Mouse (Mus musculus) heart, postnatal 4 days (tissue): Measurements from ENCODE around the gene Hpcal4. TPM values are rescaled to one million over a fixed set of nuclear protein-coding genes. Genes with fewer than 3 reads are reported as not detected.
"Not testable (repeated sequence)": the region's sequence is repeated elsewhere in the genome, so short reads cannot be mapped to it uniquely, and the experiment has no call there.

Experiments
- DNase-seq: peaks from one replicate; pipeline ENCODE4 v3.0.0; 2021
- total RNA-seq, 2 experiments: library from RNA; stranded (reverse); gene quantifications; 2 replicates each; pipeline ENCODE4 v1.2.3; 2021

Hpcal4 gene
- total RNA-seq, result under 1 TPM; 0.26 to 0.54 TPM

DNA sequence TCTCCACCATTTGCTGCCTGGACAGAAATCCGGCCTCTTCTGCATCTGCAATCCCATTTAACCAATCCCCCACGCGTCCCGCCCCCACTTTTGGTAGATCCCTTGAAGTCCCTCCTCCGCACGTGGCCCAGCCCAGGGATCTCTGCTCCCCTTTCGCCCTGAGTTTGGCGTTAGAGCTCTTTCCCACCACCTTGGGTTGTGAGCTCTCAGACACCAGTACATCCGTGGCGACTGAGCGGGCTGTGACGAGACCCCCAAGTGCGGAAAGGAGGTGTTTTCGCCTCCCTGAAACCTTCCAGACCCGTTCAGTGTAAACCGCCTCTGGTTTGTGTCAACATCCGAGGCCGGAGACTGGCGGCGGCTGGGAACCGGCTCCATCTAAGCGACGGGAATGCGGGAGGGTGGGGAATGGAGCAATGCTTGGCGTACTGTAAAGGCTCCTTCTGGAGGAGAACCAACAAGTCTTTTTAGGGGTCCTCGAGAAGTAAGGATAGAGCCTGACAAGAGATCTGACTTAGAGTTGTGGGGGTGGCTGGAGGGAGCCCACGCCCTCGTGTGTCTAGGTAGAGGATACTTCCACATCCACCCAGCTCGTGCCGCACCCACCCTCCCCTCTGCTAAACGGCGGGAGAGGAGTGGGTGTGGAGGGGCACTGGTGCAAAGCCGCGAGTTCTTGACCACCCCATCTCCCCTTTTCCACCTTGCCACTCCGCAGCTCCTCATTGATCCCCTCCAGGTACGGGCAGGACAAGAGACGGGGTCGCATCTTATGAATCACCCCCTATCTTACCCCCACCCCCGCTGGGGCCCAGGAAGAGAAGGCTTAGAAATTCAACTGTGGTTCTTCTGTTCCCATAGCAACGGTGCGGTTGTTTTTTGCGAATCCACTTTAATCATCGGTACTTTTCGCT lies at the start of gene Hpcal4:
TSS of gene Hpcal4 (plus strand) at position 900 of the 911 bp plus-strand sequence.
- DNase-seq, result peak; percentile 30

DNA sequence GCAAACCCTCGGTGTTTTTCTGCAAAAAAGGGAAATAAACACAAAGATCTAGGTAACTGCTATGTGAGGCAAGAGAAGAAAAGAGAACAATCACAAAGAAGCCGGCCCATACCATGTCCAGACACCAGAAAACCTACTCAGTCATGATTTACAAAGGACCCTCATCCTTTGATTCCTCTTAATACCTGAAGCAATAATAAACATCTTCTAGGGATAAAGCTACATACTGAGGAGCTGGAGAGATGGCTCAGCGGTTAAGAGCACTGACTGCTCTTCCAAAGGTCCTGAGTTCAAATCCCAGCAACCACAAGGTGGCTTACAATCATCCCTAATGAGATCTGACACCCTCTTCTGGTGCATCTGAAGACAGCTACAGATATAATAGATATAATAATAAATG lies 45.5 kb upstream of the Hpcal4 start:
- no peak for DNase-seq

DNA sequence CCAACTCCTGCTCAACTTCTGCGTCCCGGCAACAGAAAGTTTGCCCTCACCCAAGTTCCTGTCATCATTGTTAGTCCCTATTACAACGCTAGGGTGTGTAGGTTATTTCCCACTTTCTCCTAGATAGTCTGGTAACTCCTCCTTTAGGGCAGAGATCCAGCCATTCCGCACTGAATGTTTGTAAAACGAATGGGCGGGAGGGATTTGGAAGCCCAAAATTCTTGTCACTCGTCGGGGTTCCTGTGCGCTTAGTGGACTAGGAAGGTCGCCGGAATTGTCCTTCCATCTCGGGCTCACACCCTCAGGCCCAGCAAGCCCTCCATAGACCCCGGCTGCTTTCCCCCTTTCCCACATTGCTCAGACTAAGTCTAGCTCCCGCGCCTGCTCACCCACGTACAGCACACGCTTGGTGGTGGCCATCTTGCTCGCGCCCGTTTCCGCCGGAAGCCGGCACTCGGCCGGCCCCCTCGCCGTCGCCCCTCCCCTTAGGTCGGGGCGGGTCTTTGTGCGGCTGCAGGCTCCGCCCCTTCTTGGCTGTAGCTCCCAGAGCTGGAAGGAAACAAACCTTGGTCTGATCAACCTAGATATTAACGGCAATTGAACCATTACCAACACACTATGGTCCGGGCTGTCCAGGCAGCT lies 43.4 kb upstream of the Hpcal4 start, which contains the start of gene Ppie:
TSS of gene Ppie (minus strand) at position 439 of the 642 bp plus-strand sequence.
- DNase-seq, result peak; percentile 85

DNA sequence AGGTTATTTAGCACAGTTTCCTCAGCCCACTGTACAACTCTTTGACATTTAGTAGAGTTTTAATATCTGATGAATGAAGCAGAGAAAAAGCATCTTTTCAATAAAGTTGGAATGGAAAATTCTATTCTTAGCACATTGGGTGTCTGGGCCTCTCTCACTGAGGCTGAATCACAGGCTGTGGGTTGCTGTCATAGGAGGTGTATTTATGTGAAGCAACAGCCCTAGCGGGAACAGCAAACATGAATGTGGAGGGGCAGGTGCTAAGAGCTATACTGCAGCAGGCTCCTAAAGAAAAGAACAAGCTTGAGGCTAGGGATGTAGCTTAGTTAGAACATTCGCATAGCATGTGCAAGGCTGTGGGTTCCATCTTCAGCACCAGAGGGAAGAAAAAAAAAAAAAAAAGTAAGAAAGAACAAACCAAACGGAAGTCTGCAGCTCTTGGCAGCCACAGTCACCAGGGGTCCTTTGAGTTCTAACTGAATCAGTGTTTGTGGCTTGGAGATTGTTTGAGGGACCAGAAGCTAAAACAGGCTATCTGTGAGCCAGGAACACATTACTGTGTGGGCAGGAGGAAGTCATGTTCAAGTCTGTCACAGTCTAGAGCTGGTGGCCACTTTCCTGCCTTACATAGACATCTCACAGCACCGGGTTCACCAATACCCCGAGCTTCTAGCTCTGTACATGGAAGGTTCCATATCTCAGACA lies 35.4 kb upstream of the Hpcal4 start:
- DNase-seq, result no peak

- DNase-seq, result no peak
Measured at GRCm38 (mm10) chr4:123152003-123152402, 31.0 kb upstream of the Hpcal4 start.

DNA sequence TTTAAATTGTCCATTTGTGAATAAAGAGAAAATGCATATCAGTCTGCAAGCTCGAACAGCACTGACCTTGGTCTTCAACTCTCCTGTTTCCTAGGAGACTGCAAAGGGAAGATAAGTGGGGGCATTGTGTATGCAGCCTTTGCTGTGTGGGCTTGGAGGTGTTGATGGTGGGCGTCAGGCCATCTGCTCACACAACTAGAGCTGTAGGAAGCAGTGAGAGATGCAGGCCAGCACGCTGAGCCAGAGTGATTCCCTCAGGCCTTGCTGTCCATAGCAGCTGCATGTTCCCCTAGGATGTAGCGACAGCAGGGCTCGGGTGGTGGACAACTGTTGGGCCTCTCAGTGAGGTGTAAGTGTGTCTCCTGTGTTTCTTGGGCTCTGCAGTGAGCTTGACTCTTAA lies 30.1 kb upstream of the Hpcal4 start:
- no peak for DNase-seq

DNA sequence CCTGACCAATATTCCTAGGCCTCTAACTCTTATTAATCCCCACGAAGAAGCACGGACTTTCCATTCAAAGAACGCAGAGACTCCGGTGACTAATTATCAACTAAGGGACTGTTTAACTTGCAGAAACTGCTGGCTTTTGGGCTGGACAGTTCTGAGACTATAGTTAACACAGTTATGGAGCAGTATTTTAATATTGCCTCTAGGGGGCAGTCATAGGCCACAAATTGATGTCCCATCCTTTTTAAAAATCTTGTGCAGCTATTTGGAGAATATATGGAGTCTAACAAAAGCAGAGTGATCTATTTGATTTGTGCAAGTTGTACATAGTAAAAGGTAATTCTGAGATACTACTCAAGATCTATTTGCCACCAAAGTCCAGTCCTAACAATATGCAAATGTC lies 28.0 kb upstream of the Hpcal4 start:
- DNase-seq, result peak; percentile 27

- no peak for DNase-seq
Measured at GRCm38 (mm10) chr4:123155427-123155826, 27.6 kb upstream of the Hpcal4 start.

DNA sequence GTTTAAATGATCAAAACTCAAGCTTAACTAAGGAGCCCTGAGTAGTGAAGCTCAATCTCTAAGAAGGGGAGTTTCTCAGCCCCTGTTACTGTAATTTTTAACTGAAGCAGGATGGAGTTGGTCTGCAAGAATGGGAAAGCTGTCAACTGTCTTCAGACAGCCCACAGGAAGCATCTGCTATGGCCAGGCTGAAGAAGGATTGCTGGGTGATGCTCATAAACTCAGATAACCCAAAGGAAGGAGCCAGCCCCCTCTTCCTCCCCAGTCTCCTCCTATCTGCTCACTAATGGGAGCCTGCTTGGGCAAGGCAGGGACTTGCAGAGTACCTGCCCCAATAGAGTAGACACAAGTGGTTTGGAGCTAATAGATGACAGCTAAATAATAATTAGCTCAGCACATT lies 27.2 kb upstream of the Hpcal4 start:
- DNase-seq, result no peak

- no peak for DNase-seq
Measured at GRCm38 (mm10) chr4:123160571-123160970, 22.5 kb upstream of the Hpcal4 start.

- not testable (repeated sequence) for DNase-seq
Measured at GRCm38 (mm10) chr4:123161251-123161650, 21.8 kb upstream of the Hpcal4 start.

DNA sequence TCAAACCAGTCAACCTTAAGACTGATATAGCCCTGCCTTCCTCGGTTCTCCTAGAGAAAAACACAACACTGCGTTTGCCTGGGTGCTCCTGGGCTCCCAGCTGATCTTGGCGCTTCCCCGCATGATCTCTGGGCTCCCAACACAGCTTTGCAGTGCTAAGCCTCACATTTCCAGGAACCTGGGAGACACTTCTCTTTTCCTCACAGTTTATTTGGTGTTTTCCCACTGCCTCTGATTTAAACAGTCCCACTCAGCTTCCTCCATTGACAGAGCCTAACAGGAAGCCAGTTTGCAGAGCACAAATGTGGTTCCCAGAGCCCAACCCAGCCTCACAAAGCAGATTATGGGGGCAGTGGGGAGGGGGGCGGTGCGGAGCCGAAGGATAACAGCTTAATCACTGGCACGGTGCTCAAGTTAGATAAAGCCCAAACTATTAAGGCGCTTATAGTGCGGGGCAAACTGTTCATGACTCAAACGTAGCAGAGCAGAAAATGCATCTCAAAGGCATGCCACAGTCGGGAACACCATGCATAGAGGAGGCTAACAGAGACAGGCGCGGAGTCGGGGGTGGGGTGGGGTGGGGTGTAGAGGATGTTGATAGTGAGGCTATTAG lies 20.6 kb upstream of the Hpcal4 start:
- DNase-seq, result no peak

DNA sequence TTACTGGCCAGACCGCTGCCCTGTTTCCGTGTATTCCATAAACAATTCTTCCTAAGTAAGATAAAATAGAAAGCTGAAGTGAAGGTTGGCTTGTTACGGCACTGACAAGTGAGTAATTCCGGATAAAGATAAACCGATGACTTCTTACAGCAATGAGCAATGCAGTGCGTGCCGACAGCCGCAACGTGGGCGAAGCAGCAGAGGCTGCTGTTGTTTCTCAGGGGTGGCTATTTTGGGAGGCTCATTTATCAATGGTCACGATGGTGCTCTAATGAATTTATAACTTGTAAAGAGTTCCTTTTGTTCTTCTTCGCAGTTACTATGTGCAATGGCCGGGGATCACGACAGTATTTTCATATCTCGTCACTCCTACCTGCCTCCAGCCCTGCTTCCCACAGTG lies 18.9 kb upstream of the Hpcal4 start:
- DNase-seq, result peak; percentile 22

DNA sequence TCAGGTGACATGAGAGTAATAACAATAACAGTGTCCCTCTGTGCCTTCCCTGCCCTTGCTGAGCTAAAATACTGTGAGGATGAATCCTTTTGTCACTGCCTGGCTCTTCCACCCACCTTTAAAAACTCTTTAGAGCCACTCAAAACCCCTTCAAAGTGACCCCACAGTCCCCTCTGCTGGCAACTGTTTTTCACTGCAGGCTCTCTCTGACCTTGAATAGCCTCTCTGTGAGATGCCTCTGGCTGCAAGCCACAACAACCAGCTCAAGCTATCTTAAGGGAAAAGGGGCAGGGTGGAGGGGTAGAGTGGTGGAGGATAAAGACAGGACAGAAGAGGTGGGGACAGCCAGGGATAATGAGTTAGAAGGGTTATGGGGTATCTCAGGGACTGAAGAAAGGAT lies 11.2 kb upstream of the Hpcal4 start:
- DNase-seq, result peak; percentile 62

- peak; percentile 79 for DNase-seq
Measured at GRCm38 (mm10) chr4:123183239-123184056, 421 bp downstream of the Hpcal4 start.

- no peak for DNase-seq
Measured at GRCm38 (mm10) chr4:123184816-123185215, 1.8 kb downstream of the Hpcal4 start.

DNA sequence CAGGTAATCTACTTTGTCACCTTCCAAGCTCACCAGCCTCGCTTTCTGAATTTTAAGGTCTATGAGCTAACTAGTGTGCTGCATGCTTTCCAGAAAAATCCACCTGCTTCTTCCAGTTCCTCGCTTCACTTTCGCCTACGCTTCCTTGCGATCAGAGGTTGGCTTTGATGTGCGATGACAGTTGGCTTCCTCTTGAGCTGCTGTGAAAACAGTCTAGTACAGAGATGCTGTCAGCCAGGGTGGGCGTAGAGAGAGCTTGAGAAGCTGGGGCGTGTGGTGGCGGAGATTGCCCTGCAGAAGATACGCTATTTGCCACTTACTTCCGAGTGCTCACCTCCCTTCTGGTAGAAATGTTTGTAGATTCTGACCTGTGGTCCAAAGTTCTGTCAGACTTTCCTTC lies 9.3 kb downstream of the Hpcal4 start:
- DNase-seq, result no peak

DNA sequence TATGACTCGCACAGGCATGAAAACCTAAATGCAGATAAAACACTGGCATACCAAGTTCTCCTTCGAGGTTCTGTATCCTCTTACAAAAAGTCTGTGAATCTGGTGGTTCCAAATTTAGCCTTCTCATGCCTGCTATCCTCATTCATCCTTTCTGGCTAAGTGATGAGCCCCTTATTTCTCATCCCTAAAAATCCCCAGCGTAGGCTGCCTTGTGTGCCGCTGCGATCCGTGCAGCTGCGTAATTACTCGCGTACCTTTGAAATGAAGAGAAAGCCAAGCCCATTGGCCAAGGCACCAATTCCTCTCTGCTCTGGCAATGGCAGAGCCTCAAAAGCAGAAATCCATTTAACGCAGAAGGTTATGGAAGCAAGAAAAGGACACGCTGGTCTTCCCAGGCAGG lies 10.8 kb downstream of the Hpcal4 start:
- no peak for DNase-seq

DNA sequence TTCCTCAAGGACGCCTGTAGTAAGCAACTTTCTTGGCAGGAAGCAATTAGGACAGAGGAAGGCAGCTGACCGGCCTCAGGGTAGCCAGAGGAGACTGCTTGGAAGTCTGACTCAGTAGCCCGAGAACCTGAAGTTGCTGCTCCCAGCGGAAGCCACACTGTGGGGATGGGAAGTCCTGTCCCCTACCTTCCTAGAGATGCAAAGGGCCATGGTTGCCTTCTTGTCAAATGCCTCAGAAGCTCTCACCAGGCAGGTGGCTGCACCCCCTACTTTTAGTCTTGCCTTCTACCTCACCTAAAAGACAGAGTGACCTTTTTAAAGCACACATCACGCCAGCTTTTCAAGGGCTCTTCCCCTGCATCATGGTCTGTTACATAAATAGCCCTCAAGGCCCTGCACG lies 13.7 kb downstream of the Hpcal4 start:
- DNase-seq, result no peak

DNA sequence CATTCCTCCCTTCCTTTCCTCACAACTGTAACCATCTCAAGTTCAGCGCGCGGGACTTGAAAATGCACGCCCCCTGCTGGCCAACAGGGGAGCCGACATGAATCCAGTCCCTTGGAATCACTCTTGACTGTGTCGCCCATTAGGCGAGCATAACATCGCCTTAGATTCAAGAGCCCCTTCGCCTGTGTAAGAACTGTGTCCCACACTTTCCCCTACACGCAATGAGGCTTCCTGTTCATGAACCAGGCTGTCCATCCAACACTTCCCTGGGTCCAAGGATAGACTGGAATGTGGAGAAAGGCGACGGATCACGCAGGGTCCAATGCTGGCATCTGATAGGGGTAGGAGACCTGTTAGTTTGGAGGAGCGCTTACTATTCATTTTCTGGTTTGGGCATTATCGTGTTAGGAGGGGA lies 17.8 kb downstream of the Hpcal4 start:
- peak; percentile 82 for DNase-seq

DNA sequence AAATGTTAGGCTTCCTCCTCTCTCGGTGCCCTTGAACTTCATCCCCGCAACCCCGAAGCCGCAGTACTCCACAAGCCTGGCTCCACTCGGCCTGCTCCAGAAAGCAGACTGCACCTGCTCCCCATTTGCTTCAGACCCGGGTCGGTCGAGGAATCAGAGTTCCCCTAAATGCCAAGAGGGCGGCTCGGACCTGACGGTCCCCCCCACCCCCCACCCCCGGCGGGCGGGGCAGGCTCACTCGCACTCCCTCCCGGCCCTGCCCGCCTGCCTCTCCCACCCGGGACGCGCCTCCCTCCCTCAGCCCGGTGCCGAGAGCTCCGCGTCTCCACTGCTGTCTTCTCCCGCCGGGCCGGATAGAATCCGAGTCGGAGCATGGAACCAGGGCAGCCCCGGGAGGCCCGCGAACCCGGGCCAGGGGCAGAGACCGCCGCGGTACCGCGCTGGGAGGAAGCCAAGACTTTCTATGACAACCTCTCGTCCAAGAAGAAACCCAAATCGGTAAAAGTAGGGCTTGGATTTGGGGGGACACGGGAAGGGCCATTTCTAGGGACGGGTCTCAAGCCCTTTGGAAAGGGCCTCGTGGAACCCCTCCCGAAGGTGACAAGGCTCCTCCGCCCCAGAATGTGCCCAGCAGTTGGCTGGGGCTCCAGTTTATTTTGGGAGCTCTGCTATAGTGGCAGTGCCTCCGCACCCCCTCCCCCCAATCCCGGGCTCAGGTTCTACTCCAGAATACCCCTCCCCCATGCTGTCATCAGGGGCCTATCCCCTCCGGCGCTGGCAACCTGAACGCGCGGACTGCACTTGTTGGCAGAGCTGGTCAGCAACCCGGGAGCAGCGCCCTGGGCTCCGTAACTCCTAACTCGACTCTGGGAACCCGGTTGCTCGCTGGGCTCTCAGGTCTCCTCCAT lies 18.4 kb downstream of the Hpcal4 start, which contains the start of gene Nt5c1a:
TSS of gene Nt5c1a (plus strand) at position 319 of the 908 bp plus-strand sequence.
- peak; percentile 84 for DNase-seq
